In the genomic region with DNA sequence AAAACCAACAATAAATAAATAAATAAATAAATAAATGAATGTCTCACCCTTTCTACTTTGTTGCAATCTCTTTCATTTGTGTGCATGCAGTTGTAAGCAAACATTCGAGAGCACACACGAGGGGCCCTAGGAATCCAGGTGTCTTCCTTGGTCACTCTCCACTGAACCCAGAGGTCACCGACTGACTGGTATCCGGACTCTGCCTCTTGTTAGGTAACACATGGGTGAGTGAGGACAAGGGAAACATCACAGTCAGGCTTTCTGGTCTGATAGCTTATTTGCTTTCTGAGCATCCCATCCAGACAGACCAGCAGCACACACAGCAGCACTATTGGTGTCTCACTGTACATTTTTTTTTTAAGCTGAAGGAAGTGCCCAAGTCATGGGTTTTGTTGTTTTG, we compare ENCODE assay signal across 20 mouse cellular contexts. TPM values are rescaled to one million over a fixed set of nuclear protein-coding genes. Genes with fewer than 3 reads are reported as not detected.
DNase-seq lines count a peak whose midpoint lies in the region; ATAC-seq lines count a peak whose summit lies in the region.
"Had no signal": no experiment of that assay in that cellular context is flagged by ENCODE, and none has a peak within 500 bp of the region (broad histone marks: within the 10 kb centered on the region; RNA-seq: fewer than 3 reads in every experiment).

No protein-coding gene starts in this region.

- H3K4me2 ChIP-seq in kidney, embryonic 15.5 days: no peak overlapping the region
- no peak overlapping the region for H3K4me2 ChIP-seq in liver, embryonic 16.5 days (ENCODE audit: low read depth, low read length)
- no peak overlapping the region for H3K4me2 ChIP-seq in liver, embryonic 12.5 days
- H3K4me2 ChIP-seq: embryonic facial prominence, embryonic 15.5 days; heart, embryonic 13.5 days had no signal

- H3K9me3 ChIP-seq in kidney, embryonic 15.5 days (replicated peaks): no peaks in the 10 kb centered on the region
- H3K9me3 ChIP-seq in liver, embryonic 16.5 days (replicated peaks; ENCODE audit: control insufficient read depth, low read length): no peaks in the 10 kb centered on the region
- no peaks in the 10 kb centered on the region for H3K9me3 ChIP-seq in liver, embryonic 12.5 days (replicated peaks)
- H3K9me3 ChIP-seq: embryonic facial prominence, embryonic 15.5 days; G1E; heart, embryonic 13.5 days had no signal

- peak; percentile 55 to 73 for DNase-seq in kidney, adult 8-10 months
- DNase-seq in kidney, postnatal 36 days: peak; percentile 62 to 75
- DNase-seq in frontal cortex, adult 2 months (ENCODE audit: extremely low spot score in 1 of 2, low spot score in 1 of 2): no peak
- DNase-seq in ovary, postnatal 36 days (ENCODE audit: low spot score): no peak
- DNase-seq: adrenal gland, adult 8-10 months; adrenal gland, postnatal 36 days; cerebellum, adult 2 months; cerebellum, postnatal 10 days; embryo, embryonic 11 days; gastrocnemius, postnatal 36 days; heart, postnatal 36 days had no signal

- no peak overlapping the region for H3K27ac ChIP-seq in kidney, embryonic 15.5 days
- H3K27ac ChIP-seq in liver, embryonic 16.5 days (ENCODE audit: low read length): no peak overlapping the region
- no peak overlapping the region for H3K27ac ChIP-seq in liver, embryonic 12.5 days
- H3K27ac ChIP-seq: embryonic facial prominence, embryonic 15.5 days; forebrain, embryonic 10.5 days; heart, embryonic 13.5 days had no signal

- peaks cover 16% of the 10 kb centered on the region for H3K36me3 ChIP-seq in kidney, embryonic 15.5 days
- peaks cover 8% of the 10 kb centered on the region for H3K36me3 ChIP-seq in liver, embryonic 16.5 days (ENCODE audit: control insufficient read depth, insufficient read depth)
- H3K36me3 ChIP-seq in liver, embryonic 12.5 days: peaks cover 44% of the 10 kb centered on the region

- 62% methylated on average over 4 of the region's 4 CpGs for WGBS in kidney, embryonic 15.5 days
- WGBS in liver, embryonic 16.5 days (ENCODE audit: insufficient replicate concordance): 81% methylated on average over 4 of the region's 4 CpGs
- WGBS in liver, embryonic 12.5 days (ENCODE audit: insufficient replicate concordance): 71% methylated on average over 4 of the region's 4 CpGs

- ATAC-seq in kidney, embryonic 15.5 days (replicated peaks; ENCODE audit: low FRiP score): no peak
- peak; percentile 32; the same call in 1 of the 2 replicates for ATAC-seq in liver, embryonic 16.5 days (ENCODE audit: low read depth)
- no peak for ATAC-seq in liver, embryonic 12.5 days
- ATAC-seq: forebrain, embryonic 14.5 days had no signal

- no peak overlapping the region for H3K4me3 ChIP-seq in kidney, embryonic 15.5 days (replicated peaks)
- H3K4me3 ChIP-seq in liver, embryonic 16.5 days (ENCODE audit: low read depth, low read length): no peak overlapping the region
- no peak overlapping the region for H3K4me3 ChIP-seq in liver, embryonic 12.5 days
- H3K4me3 ChIP-seq: embryonic facial prominence, embryonic 15.5 days; erythroblast, embryonic 14.5 days; forebrain, embryonic 10.5 days; heart, embryonic 13.5 days had no signal

- H3K4me1 ChIP-seq in kidney, embryonic 15.5 days: no peaks in the 10 kb centered on the region
- no peaks in the 10 kb centered on the region for H3K4me1 ChIP-seq in liver, embryonic 16.5 days (ENCODE audit: control insufficient read depth, low read depth, low read length)
- H3K4me1 ChIP-seq in liver, embryonic 12.5 days: no peaks in the 10 kb centered on the region
- H3K4me1 ChIP-seq: embryonic facial prominence, embryonic 15.5 days; forebrain, embryonic 10.5 days had no signal

- no peak overlapping the region for H3K9ac ChIP-seq in kidney, embryonic 15.5 days
- H3K9ac ChIP-seq in liver, embryonic 16.5 days (ENCODE audit: low read depth, low read length): no peak overlapping the region
- H3K9ac ChIP-seq in liver, embryonic 12.5 days: no peak overlapping the region
- H3K9ac ChIP-seq: embryonic facial prominence, embryonic 15.5 days; heart, embryonic 13.5 days had no signal

- no peaks in the 10 kb centered on the region for H3K27me3 ChIP-seq in kidney, embryonic 15.5 days
- no peaks in the 10 kb centered on the region for H3K27me3 ChIP-seq in liver, embryonic 16.5 days (ENCODE audit: control insufficient read depth, insufficient read depth, low read depth, low read length)
- no peaks in the 10 kb centered on the region for H3K27me3 ChIP-seq in liver, embryonic 12.5 days (replicated peaks)
- H3K27me3 ChIP-seq: embryonic facial prominence, embryonic 15.5 days; heart, embryonic 13.5 days had no signal

RNA-seq across cellular contexts. Expression of gene Pold3, which starts 44.3 kb away (rescaled TPM):
- 64.3 and 66.3 TPM in 2 replicates for polyA plus RNA-seq in kidney, embryonic 15.5 days (2015; fragmentation: Nextera tagmentation; extraction: Ambion mirVana)
- polyA plus RNA-seq in liver, embryonic 16.5 days (2015; fragmentation: Nextera tagmentation; extraction: Ambion mirVana): 36.5 and 37.0 TPM in 2 replicates
- polyA plus RNA-seq in liver, embryonic 12.5 days (2016; fragmentation: Nextera tagmentation; extraction: Ambion mirVana): 72.3 and 73.6 TPM in 2 replicates
- 32.7 and 33.8 TPM in 2 replicates for polyA plus RNA-seq in frontal cortex, adult 2 months (2012; rRNA removed)

Comparison
In these comparisons a context has a peak if more than half of its experiments do, and no peak if none do; other contexts are left out.
1. DNase-seq: peak in kidney, adult 8-10 months (2 of 2) and kidney, postnatal 36 days (2 of 2); none in frontal cortex, adult 2 months (0 of 2) and ovary, postnatal 36 days (single experiment).